23 mouse cellular contexts compared by ENCODE assay signal in genomic region chr9:114924511-114924910, GRCm38 (mm10). TPM values are rescaled to one million over a fixed set of nuclear protein-coding genes. Genes with fewer than 3 reads are reported as not detected.
DNase-seq lines count a peak whose midpoint lies in the region; ATAC-seq lines count a peak whose summit lies in the region.
"Had no signal": no experiment of that assay in that cellular context is flagged by ENCODE, and none has a peak within 500 bp of the region (broad histone marks: within the 10 kb centered on the region; RNA-seq: fewer than 3 reads in every experiment).

No protein-coding gene starts in this region.

- H3K36me3 ChIP-seq in heart, embryonic 10.5 days: no peaks in the 10 kb centered on the region
- no peaks in the 10 kb centered on the region for H3K36me3 ChIP-seq in heart, embryonic 12.5 days
- H3K36me3 ChIP-seq in liver, embryonic 16.5 days (ENCODE audit: control insufficient read depth, insufficient read depth): no peaks in the 10 kb centered on the region
- no peaks in the 10 kb centered on the region for H3K36me3 ChIP-seq in embryonic facial prominence, embryonic 15.5 days
- H3K36me3 ChIP-seq: limb, embryonic 10.5 days; liver, embryonic 13.5 days; lung, embryonic 15.5 days had no signal

- H3K9me3 ChIP-seq in heart, embryonic 10.5 days: no peaks in the 10 kb centered on the region
- no peaks in the 10 kb centered on the region for H3K9me3 ChIP-seq in heart, embryonic 12.5 days (replicated peaks)
- H3K9me3 ChIP-seq in liver, embryonic 16.5 days (replicated peaks; ENCODE audit: control insufficient read depth, low read length): no peaks in the 10 kb centered on the region
- no peaks in the 10 kb centered on the region for H3K9me3 ChIP-seq in embryonic facial prominence, embryonic 15.5 days (replicated peaks)
- H3K9me3 ChIP-seq: hindbrain, embryonic 15.5 days; limb, embryonic 10.5 days; liver, embryonic 13.5 days; lung, embryonic 15.5 days had no signal

- intact Hi-C loops in left cerebral cortex, postnatal 25 days (cut with DNase I): no loop called here

- 47% methylated on average over 5 of the region's 5 CpGs for WGBS in heart, embryonic 10.5 days
- 48% methylated on average over 5 of the region's 5 CpGs for WGBS in heart, embryonic 12.5 days
- 40% methylated on average over 5 of the region's 5 CpGs for WGBS in liver, embryonic 16.5 days (ENCODE audit: insufficient replicate concordance)
- WGBS in embryonic facial prominence, embryonic 15.5 days: 39% methylated on average over 5 of the region's 5 CpGs

- H3K4me1 ChIP-seq in heart, embryonic 10.5 days: peaks cover 50% of the 10 kb centered on the region
- peaks cover 29% of the 10 kb centered on the region for H3K4me1 ChIP-seq in heart, embryonic 12.5 days (replicated peaks)
- peaks cover 15% of the 10 kb centered on the region for H3K4me1 ChIP-seq in liver, embryonic 16.5 days (ENCODE audit: control insufficient read depth, low read depth, low read length)
- peaks cover 23% of the 10 kb centered on the region for H3K4me1 ChIP-seq in embryonic facial prominence, embryonic 15.5 days
- H3K4me1 ChIP-seq: hindbrain, embryonic 15.5 days; lung, embryonic 15.5 days had no signal

- no peaks in the 10 kb centered on the region for H3K27me3 ChIP-seq in heart, embryonic 10.5 days (ENCODE audit: insufficient read depth, poor library complexity, severe bottlenecking)
- H3K27me3 ChIP-seq in heart, embryonic 12.5 days (replicated peaks): no peaks in the 10 kb centered on the region
- H3K27me3 ChIP-seq in liver, embryonic 16.5 days (ENCODE audit: control insufficient read depth, insufficient read depth, low read depth, low read length): no peaks in the 10 kb centered on the region
- H3K27me3 ChIP-seq in embryonic facial prominence, embryonic 15.5 days: no peaks in the 10 kb centered on the region
- H3K27me3 ChIP-seq: hindbrain, embryonic 15.5 days; liver, embryonic 13.5 days; lung, embryonic 15.5 days had no signal

- DNase-seq in heart, embryonic 10.5 days (ENCODE audit: low spot score): no peak
- no peak for DNase-seq in liver
- peak; percentile 47 for DNase-seq in Muller cell, postnatal 12 days (ENCODE audit: inconsistent ontology term)
- no peak for DNase-seq in left cerebral cortex, postnatal 25 days (ENCODE audit: low spot score in 2 of 2)
- DNase-seq: adrenal gland, postnatal 25 days; cerebellum, adult 8-10 months; cerebellum, postnatal 36 days; embryo, embryonic 11 days; forebrain, postnatal 0 days; gastrocnemius, postnatal 36 days; heart, postnatal 10 days; kidney, adult 2 months; kidney, postnatal 14 days; liver, embryonic 13.5 days; lung, postnatal 36 days; right cerebral cortex, postnatal 25 days; spleen, adult 18-20 months had no signal

- ATAC-seq in heart, embryonic 12.5 days (ENCODE audit: insufficient number of reproducible peaks, low FRiP score): no peak
- 0 out of 2 replicates have a peak, but pooled peaks have one; percentile 26 for ATAC-seq in liver, embryonic 16.5 days (ENCODE audit: low read depth)
- ATAC-seq in embryonic facial prominence, embryonic 15.5 days (ENCODE audit: insufficient number of reproducible peaks, low FRiP score, low TSS enrichment, low read depth): 0 out of 2 replicates have a peak, but pooled peaks have one; percentile 52
- ATAC-seq: forebrain, postnatal 0 days had no signal

- no peak overlapping the region for H3K9ac ChIP-seq in heart, embryonic 12.5 days
- no peak overlapping the region for H3K9ac ChIP-seq in liver, embryonic 16.5 days (ENCODE audit: low read depth, low read length)
- H3K9ac ChIP-seq in embryonic facial prominence, embryonic 15.5 days: no peak overlapping the region
- H3K9ac ChIP-seq: forebrain, postnatal 0 days; hindbrain, embryonic 15.5 days; liver, embryonic 13.5 days; lung, embryonic 15.5 days had no signal

- H3K27ac ChIP-seq in heart, embryonic 10.5 days: peak overlapping the region; percentile 33; the same call in 1 of the 2 replicates
- no peak overlapping the region for H3K27ac ChIP-seq in heart, embryonic 12.5 days (ENCODE audit: poor library complexity, severe bottlenecking)
- no peak overlapping the region for H3K27ac ChIP-seq in liver, embryonic 16.5 days (ENCODE audit: low read length)
- H3K27ac ChIP-seq in embryonic facial prominence, embryonic 15.5 days (replicated peaks): 0 out of 2 replicates have a peak overlapping the region, but pooled peaks have one; percentile 39
- H3K27ac ChIP-seq: hindbrain, embryonic 15.5 days; limb, embryonic 10.5 days; liver, embryonic 13.5 days; lung, embryonic 15.5 days had no signal

- H3K4me3 ChIP-seq in heart, embryonic 10.5 days: no peak overlapping the region
- H3K4me3 ChIP-seq in heart, embryonic 12.5 days: no peak overlapping the region
- H3K4me3 ChIP-seq in liver, embryonic 16.5 days (ENCODE audit: low read depth, low read length): no peak overlapping the region
- H3K4me3 ChIP-seq in embryonic facial prominence, embryonic 15.5 days (replicated peaks): no peak overlapping the region
- H3K4me3 ChIP-seq: hindbrain, embryonic 15.5 days; limb, embryonic 10.5 days; liver, embryonic 13.5 days; lung, embryonic 15.5 days had no signal

- H3K4me2 ChIP-seq in heart, embryonic 12.5 days: no peak overlapping the region
- no peak overlapping the region for H3K4me2 ChIP-seq in liver, embryonic 16.5 days (ENCODE audit: low read depth, low read length)
- H3K4me2 ChIP-seq in embryonic facial prominence, embryonic 15.5 days (replicated peaks): no peak overlapping the region
- H3K4me2 ChIP-seq: hindbrain, embryonic 15.5 days; liver, embryonic 13.5 days; lung, embryonic 15.5 days had no signal

RNA-seq across cellular contexts. Expression of gene Gpd1l, which starts 9.3 kb away (rescaled TPM):
- 18.7 and 23.1 TPM in 2 replicates for polyA plus RNA-seq in heart, embryonic 10.5 days (2016; fragmentation: Nextera tagmentation; extraction: Ambion mirVana)
- polyA plus RNA-seq in heart, embryonic 12.5 days (2016; fragmentation: Nextera tagmentation; extraction: Ambion mirVana): 15.5 and 19.3 TPM in 2 replicates
- polyA plus RNA-seq in liver, embryonic 16.5 days (2015; fragmentation: Nextera tagmentation; extraction: Ambion mirVana): 6.0 and 6.4 TPM in 2 replicates
- 14.3 and 14.6 TPM in 2 replicates for polyA plus RNA-seq in embryonic facial prominence, embryonic 15.5 days (2015; fragmentation: Nextera tagmentation; extraction: Ambion mirVana)
- total RNA-seq in left cerebral cortex, postnatal 25 days (2021): 10 to 100 TPM; 87.2 to 91.9 TPM

RNA-seq across cellular contexts. Expression of gene Osbpl10, which starts 53.9 kb away (rescaled TPM):
- 1.2 and 1.7 TPM in 2 replicates for polyA plus RNA-seq in heart, embryonic 10.5 days (2016; fragmentation: Nextera tagmentation; extraction: Ambion mirVana)
- 2.6 TPM in 2 replicates for polyA plus RNA-seq in heart, embryonic 12.5 days (2016; fragmentation: Nextera tagmentation; extraction: Ambion mirVana)
- polyA plus RNA-seq in liver, embryonic 16.5 days (2015; fragmentation: Nextera tagmentation; extraction: Ambion mirVana): 0.11 TPM in 1 of 2 replicates, not detected in the other
- 2.4 and 2.8 TPM in 2 replicates for polyA plus RNA-seq in embryonic facial prominence, embryonic 15.5 days (2015; fragmentation: Nextera tagmentation; extraction: Ambion mirVana)
- 10 to 100 TPM; 46.4 to 54.6 TPM for total RNA-seq in left cerebral cortex, postnatal 25 days (2021)

RNA-seq across cellular contexts. Expression of gene Rps27rt, which starts 58.0 kb away (rescaled TPM):
- 177 and 217 TPM in 2 replicates for polyA plus RNA-seq in heart, embryonic 10.5 days (2016; fragmentation: Nextera tagmentation; extraction: Ambion mirVana)
- polyA plus RNA-seq in heart, embryonic 12.5 days (2016; fragmentation: Nextera tagmentation; extraction: Ambion mirVana): 259 and 289 TPM in 2 replicates
- polyA plus RNA-seq in liver, embryonic 16.5 days (2015; fragmentation: Nextera tagmentation; extraction: Ambion mirVana): 96.9 and 142 TPM in 2 replicates
- polyA plus RNA-seq in embryonic facial prominence, embryonic 15.5 days (2015; fragmentation: Nextera tagmentation; extraction: Ambion mirVana): 466 and 641 TPM in 2 replicates
- 10 to 100 TPM; 21.8 to 24.8 TPM for total RNA-seq in left cerebral cortex, postnatal 25 days (2021)

Comparison
In these comparisons a context has a peak if more than half of its experiments do, and no peak if none do; other contexts are left out.
1. H3K27ac ChIP-seq: peak in heart, embryonic 10.5 days (single experiment) and embryonic facial prominence, embryonic 15.5 days (single experiment); none in heart, embryonic 12.5 days (single experiment) and liver, embryonic 16.5 days (single experiment).